Mouse (Mus musculus) kidney, adult 2 months (tissue): ENCODE results near the gene Bmpr2.

Experiments
- CTCF ChIP-seq: fragments of 200-500 bp; conservative IDR thresholded peaks from 2 replicates; pipeline ENCODE4 v1.5.1; 2011; ENCODE audit warnings: low read depth, mild to moderate bottlenecking, control low read depth, low read length, moderate library complexity, mixed read lengths; ENCODE audit not compliant: insufficient read depth, insufficient read length
- POLR2A ChIP-seq: fragments of 200-500 bp; IDR thresholded peaks from one replicate; pipeline ENCODE4 v1.6.1; 2011; ENCODE audit warnings: low read depth, low read length, control low read depth

GRCm38 (mm10) chr1:59913195-59913868 is 150.1 kb downstream of the Bmpr2 start:
- TF ChIP-seq CTCF, result no peak
- no peak for TF ChIP-seq POLR2A
